Mouse (Mus musculus): ENCODE measurements around the gene Pramef17. TPM values are rescaled to one million over a fixed set of nuclear protein-coding genes. Genes with fewer than 3 reads are reported as not detected.
"Not testable (repeated sequence)": the region's sequence is repeated elsewhere in the genome, so short reads cannot be mapped to it uniquely, and the experiment has no call there.

Pramef17 gene
- not detected in 2 replicates for polyA plus RNA-seq (2015; fragmentation: Nextera tagmentation; extraction: Ambion mirVana)

DNA sequence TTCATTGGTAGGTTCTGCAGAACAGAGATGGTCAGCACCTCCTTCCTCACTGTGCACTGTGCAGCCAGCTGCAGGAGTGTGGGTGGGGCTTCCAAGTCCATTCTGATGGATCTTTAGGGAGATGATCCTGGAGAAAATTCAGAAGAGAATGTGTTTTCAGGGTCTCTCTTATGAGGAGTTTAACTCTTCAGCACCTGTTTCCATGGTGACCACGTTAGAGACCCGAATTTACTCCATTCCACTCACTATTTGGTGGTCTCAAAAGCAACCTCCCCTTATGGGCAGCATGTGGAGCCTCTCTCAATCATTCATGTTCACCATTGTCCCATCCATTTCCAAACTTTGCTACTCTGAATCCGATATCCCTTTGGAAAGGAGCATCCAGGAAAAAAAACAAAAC is at the start of gene Pramef17:
Gene Pramef17 (minus strand): TSS at position 101 of the 400 bp plus-strand sequence.
- not testable (repeated sequence) for H3K4me2 ChIP-seq (replicated peaks; ENCODE audit: low read depth); H3K27me3 ChIP-seq (ENCODE audit: control insufficient read depth, insufficient read depth, low read length); H3K9me3 ChIP-seq (ENCODE audit: control insufficient read depth, low read length); H3K9ac ChIP-seq (ENCODE audit: low read length); H3K4me1 ChIP-seq (replicated peaks; ENCODE audit: control insufficient read depth, insufficient read depth); DNase-seq (ENCODE audit: low spot score); H3K4me3 ChIP-seq (ENCODE audit: low read depth, low read length); ATAC-seq (ENCODE audit: low FRiP score, low TSS enrichment); H3K27ac ChIP-seq (replicated peaks); H3K36me3 ChIP-seq (ENCODE audit: control insufficient read depth, insufficient read depth, low read length)
- 42% methylated on average over 3 of the region's 3 CpGs for WGBS

DNA sequence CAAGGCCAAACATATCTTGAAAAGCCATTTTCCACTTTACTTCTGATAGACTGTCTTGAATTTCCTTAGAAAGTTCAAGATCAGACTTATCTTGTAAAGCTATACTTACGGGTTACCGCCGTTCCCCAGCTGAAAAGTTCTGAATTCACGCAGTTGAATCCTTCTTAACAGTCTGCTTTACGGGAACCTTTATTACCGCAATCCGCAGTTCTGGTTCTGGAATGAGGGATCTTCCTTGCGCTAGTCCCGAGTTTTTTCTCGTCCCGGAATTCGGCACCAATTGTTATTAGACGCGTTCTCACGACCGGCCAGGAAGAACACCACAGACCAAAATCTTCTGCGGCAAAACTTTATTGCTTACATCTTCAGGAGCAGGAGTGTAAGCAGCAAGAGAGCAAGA is 6.0 kb downstream of the Pramef17 start:
- not testable (repeated sequence) for ATAC-seq (ENCODE audit: low FRiP score, low TSS enrichment); DNase-seq (ENCODE audit: low spot score); H3K4me2 ChIP-seq (replicated peaks; ENCODE audit: low read depth)

GRCm38 (mm10) chr4:143987475-143987941 is 6.7 kb downstream of the Pramef17 start:
- not testable (repeated sequence) for H3K9me3 ChIP-seq (ENCODE audit: control insufficient read depth, low read length); H3K9ac ChIP-seq (ENCODE audit: low read length); ATAC-seq (ENCODE audit: low FRiP score, low TSS enrichment)

More for the DNA sequence above, 6.0 kb downstream of the Pramef17 start:
- not testable (repeated sequence) for H3K9me3 ChIP-seq (ENCODE audit: control insufficient read depth, low read length); H3K27me3 ChIP-seq (ENCODE audit: control insufficient read depth, insufficient read depth, low read length); H3K4me3 ChIP-seq (ENCODE audit: low read depth, low read length); H3K4me1 ChIP-seq (replicated peaks; ENCODE audit: control insufficient read depth, insufficient read depth); H3K27ac ChIP-seq (replicated peaks); H3K36me3 ChIP-seq (ENCODE audit: control insufficient read depth, insufficient read depth, low read length); H3K9ac ChIP-seq (ENCODE audit: low read length)
- 95% methylated on average over 10 of the region's 17 CpGs for WGBS

DNA sequence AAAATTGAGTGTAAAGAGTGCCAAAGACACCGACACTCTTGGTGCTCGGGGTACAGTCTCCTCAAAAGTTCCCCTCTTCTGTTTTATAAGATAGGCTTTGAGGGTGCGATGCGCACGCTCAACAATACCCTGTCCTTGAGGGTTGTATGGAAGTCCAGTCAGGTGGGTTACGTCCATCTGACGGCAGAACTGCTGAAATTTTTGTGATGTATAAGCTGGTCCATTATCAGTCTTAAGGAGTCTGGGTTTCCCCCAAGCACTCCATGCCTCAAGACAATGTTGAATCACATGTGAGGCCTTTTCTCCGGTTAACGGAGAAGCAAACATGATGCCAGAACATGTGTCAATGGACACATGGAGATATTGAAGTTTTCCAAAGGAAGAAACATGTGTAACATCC is 8.4 kb downstream of the Pramef17 start:
- not testable (repeated sequence) for H3K27me3 ChIP-seq (ENCODE audit: control insufficient read depth, insufficient read depth, low read length); DNase-seq (ENCODE audit: low spot score); H3K27ac ChIP-seq (replicated peaks); H3K36me3 ChIP-seq (ENCODE audit: control insufficient read depth, insufficient read depth, low read length); H3K4me2 ChIP-seq (replicated peaks; ENCODE audit: low read depth); H3K9ac ChIP-seq (ENCODE audit: low read length); ATAC-seq (ENCODE audit: low FRiP score, low TSS enrichment); H3K4me1 ChIP-seq (replicated peaks; ENCODE audit: control insufficient read depth, insufficient read depth); H3K4me3 ChIP-seq (ENCODE audit: low read depth, low read length); H3K9me3 ChIP-seq (ENCODE audit: control insufficient read depth, low read length)
- WGBS = 96% methylated on average over 2 of the region's 9 CpGs

More at GRCm38 (mm10) chr4:143987475-143987941, 6.7 kb downstream of the Pramef17 start:
- not testable (repeated sequence) for H3K27me3 ChIP-seq (ENCODE audit: control insufficient read depth, insufficient read depth, low read length); H3K27ac ChIP-seq (replicated peaks); H3K4me2 ChIP-seq (replicated peaks; ENCODE audit: low read depth); H3K36me3 ChIP-seq (ENCODE audit: control insufficient read depth, insufficient read depth, low read length); H3K4me1 ChIP-seq (replicated peaks; ENCODE audit: control insufficient read depth, insufficient read depth); H3K4me3 ChIP-seq (ENCODE audit: low read depth, low read length); DNase-seq (ENCODE audit: low spot score)
- 91% methylated on average over 4 of the region's 17 CpGs for WGBS

GRCm38 (mm10) chr4:143985165-143985564 is 9.0 kb downstream of the Pramef17 start:
- no CpG with 5 or more reads among the region's 7 CpGs for WGBS
- not testable (repeated sequence) for H3K9me3 ChIP-seq (ENCODE audit: control insufficient read depth, low read length); DNase-seq (ENCODE audit: low spot score); H3K4me3 ChIP-seq (ENCODE audit: low read depth, low read length); H3K27me3 ChIP-seq (ENCODE audit: control insufficient read depth, insufficient read depth, low read length); ATAC-seq (ENCODE audit: low FRiP score, low TSS enrichment); H3K4me1 ChIP-seq (replicated peaks; ENCODE audit: control insufficient read depth, insufficient read depth); H3K36me3 ChIP-seq (ENCODE audit: control insufficient read depth, insufficient read depth, low read length); H3K4me2 ChIP-seq (replicated peaks; ENCODE audit: low read depth); H3K9ac ChIP-seq (ENCODE audit: low read length); H3K27ac ChIP-seq (replicated peaks)

DNA sequence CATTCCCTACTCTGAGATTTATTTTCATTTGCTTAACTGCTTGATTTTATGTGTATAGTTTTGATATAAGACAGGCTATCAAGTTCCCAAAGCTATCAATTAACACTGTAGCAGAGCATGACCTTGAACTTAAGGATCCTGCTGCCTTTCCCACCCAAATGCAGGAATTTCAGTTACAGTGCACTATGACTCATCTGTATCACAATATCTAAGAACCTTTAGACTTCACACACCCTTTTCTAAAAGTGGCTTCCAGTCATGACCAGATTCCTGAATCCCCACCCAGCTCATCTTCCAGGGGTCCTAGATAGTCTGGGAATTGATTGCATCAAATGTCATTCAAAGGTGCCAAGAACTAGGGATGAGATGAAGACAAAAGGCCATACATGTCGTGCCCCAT is 10.7 kb downstream of the Pramef17 start:
- WGBS = 14% methylated on average over 1 of the region's 1 CpGs

DNA sequence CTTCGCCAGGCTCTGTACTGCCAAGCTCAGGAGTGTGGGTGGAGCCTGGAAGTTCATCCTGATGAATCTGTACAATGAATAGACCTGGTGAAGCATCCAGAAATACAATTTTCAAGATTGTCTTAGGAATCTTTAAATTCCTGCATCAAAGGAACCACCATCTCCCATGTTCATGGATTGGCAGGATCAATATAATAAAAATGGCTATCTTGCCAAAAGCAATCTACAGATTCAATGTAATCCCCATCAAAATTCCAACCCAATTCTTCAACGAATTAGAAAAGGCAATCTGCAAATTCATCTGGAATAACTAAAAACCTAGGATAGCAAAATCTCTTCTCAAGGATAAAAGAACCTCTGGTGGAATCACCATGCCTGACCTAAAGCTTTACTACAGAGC is 27.3 kb downstream of the Pramef17 start, which contains the start of gene Gm13101:
Gene Gm13101 (minus strand): TSS at position 101 of the 400 bp plus-strand sequence.
- DNase-seq (ENCODE audit: low spot score); H3K27me3 ChIP-seq (ENCODE audit: control insufficient read depth, insufficient read depth, low read length); H3K9ac ChIP-seq (ENCODE audit: low read length); H3K27ac ChIP-seq (replicated peaks); H3K36me3 ChIP-seq (ENCODE audit: control insufficient read depth, insufficient read depth, low read length); H3K4me3 ChIP-seq (ENCODE audit: low read depth, low read length); ATAC-seq (ENCODE audit: low FRiP score, low TSS enrichment); H3K4me1 ChIP-seq (replicated peaks; ENCODE audit: control insufficient read depth, insufficient read depth); H3K9me3 ChIP-seq (ENCODE audit: control insufficient read depth, low read length); H3K4me2 ChIP-seq (replicated peaks; ENCODE audit: low read depth): not testable (repeated sequence)
- WGBS = 32% methylated on average over 2 of the region's 2 CpGs

More for the DNA sequence above, 10.7 kb downstream of the Pramef17 start:
- H3K27ac ChIP-seq (replicated peaks); H3K4me1 ChIP-seq (replicated peaks; ENCODE audit: control insufficient read depth, insufficient read depth); H3K36me3 ChIP-seq (ENCODE audit: control insufficient read depth, insufficient read depth, low read length); H3K4me2 ChIP-seq (replicated peaks; ENCODE audit: low read depth); DNase-seq (ENCODE audit: low spot score); H3K9ac ChIP-seq (ENCODE audit: low read length); H3K27me3 ChIP-seq (ENCODE audit: control insufficient read depth, insufficient read depth, low read length); H3K4me3 ChIP-seq (ENCODE audit: low read depth, low read length); ATAC-seq (ENCODE audit: low FRiP score, low TSS enrichment); H3K9me3 ChIP-seq (ENCODE audit: control insufficient read depth, low read length): not testable (repeated sequence)

DNA sequence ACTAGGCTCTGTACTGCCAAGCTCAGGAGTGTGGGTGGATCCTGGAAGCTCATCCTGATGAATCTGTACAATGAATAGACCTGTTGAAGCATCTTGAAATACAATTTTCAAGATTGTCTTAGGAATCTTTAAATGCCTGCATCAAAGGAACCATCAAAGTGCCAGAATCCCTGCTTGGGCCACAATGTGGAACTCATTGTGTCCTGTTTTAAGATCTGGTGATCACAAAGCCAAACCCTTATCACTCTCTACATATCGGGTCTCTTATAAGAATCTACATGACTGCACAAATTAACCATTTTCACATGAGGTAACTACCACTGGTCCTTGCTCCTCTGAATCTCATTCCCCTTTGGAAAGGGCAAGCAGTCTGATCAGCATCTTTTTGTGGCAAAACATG is 43.3 kb downstream of the Pramef17 start, which contains the start of gene Pramef25:
Gene Pramef25 (minus strand): TSS at position 101 of the 400 bp plus-strand sequence.
- H3K36me3 ChIP-seq (ENCODE audit: control insufficient read depth, insufficient read depth, low read length); H3K4me1 ChIP-seq (replicated peaks; ENCODE audit: control insufficient read depth, insufficient read depth); ATAC-seq (ENCODE audit: low FRiP score, low TSS enrichment); H3K27ac ChIP-seq (replicated peaks); H3K9ac ChIP-seq (ENCODE audit: low read length); H3K27me3 ChIP-seq (ENCODE audit: control insufficient read depth, insufficient read depth, low read length); H3K9me3 ChIP-seq (ENCODE audit: control insufficient read depth, low read length); H3K4me3 ChIP-seq (ENCODE audit: low read depth, low read length); H3K4me2 ChIP-seq (replicated peaks; ENCODE audit: low read depth); DNase-seq (ENCODE audit: low spot score): not testable (repeated sequence)
- 85% methylated on average over 1 of the region's 1 CpGs for WGBS

Measured in stomach, postnatal 0 days (tissue).